Mouse (Mus musculus) kidney, adult 2 months (tissue): Measurements from ENCODE around the gene Pdcd1lg2.

Source experiments
- CTCF ChIP-seq: fragments of 200-500 bp; conservative IDR thresholded peaks from 2 replicates; pipeline ENCODE4 v1.5.1; 2011; ENCODE audit warnings: low read depth, mild to moderate bottlenecking, control low read depth, low read length, moderate library complexity, mixed read lengths; ENCODE audit not compliant: insufficient read depth, insufficient read length
- POLR2A ChIP-seq: fragments of 200-500 bp; IDR thresholded peaks from one replicate; pipeline ENCODE4 v1.6.1; 2011; ENCODE audit warnings: low read depth, low read length, control low read depth

- no peak for TF ChIP-seq POLR2A
- no peak for TF ChIP-seq CTCF
Observed at GRCm38 (mm10) chr19:29384994-29385393, 25.7 kb upstream of the Pdcd1lg2 start.
